Mouse (Mus musculus): ENCODE data around the gene Podn.
"Not testable (repeated sequence)": the region's sequence is repeated elsewhere in the genome, so short reads cannot be mapped to it uniquely, and the experiment has no call there.

The Podn gene

DNA sequence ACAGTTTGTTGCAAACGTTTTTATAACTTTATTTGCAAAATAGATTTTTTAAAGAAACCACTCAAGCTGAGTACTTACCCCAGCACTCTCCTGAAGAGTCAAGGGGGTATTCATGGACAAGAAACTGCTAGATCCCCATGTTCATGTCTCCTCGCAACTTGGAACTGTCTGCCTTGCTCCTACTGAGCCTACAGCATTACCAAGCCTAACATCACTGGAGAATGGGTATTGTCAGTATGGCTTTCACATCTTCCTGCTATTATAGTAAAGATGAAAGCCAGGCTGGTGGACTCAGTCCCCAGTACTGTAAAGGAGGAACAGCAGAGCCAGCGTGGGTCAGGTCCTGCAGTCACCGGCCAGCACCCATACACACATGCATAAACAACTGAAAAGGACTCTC is at the start of gene Podn:
Podn (minus strand) TSS at position 101 of the 400 bp plus-strand sequence.
- peak; percentile 63 for DNase-seq

DNA sequence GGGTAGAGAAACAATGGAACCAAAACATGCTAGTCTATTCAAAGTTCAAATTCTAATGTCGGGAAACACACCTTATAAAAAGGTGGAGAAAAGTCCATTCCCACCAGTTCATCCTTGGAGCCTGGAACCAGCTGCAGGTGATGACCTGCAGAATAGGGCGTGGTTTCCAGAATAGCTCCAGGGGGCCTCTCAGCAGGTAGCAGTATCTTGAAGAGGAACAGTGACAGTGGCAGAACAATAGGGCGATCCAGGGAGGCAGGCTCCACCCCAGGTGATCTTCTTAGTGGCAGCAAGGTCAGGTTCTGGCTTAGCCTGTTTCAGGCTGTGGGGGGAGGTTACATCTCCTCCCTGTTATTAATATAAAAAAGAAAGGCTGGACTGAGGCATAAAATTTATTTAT is 49.3 kb upstream of the Podn start:
- DNase-seq = not testable (repeated sequence)

DNA sequence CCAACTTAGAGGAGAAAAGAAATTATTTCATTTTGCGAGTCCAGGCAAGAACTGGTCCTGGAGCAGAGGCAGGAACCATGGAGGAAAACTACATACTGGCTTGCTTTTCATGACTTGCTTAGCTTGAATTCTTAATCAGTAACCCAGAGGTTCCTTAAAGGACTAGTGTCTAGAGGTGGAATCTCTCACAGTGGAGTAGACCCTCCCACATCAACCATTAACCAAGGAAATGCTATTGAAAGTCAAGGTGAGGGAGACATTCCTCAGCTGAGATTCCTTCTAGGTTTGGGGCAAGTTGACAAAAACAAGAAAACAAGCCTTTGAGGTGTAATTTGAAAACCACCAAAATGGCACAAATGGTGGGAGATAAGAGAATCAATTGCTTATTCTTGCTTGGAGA is 48.6 kb upstream of the Podn start, which contains the start of gene Scp2:
Scp2 (minus strand) TSS at position 119 of the 400 bp plus-strand sequence.
- DNase-seq = no peak

GRCm38 (mm10) chr4:108143778-108144177 is 47.5 kb upstream of the Podn start:
- DNase-seq = no peak

DNA sequence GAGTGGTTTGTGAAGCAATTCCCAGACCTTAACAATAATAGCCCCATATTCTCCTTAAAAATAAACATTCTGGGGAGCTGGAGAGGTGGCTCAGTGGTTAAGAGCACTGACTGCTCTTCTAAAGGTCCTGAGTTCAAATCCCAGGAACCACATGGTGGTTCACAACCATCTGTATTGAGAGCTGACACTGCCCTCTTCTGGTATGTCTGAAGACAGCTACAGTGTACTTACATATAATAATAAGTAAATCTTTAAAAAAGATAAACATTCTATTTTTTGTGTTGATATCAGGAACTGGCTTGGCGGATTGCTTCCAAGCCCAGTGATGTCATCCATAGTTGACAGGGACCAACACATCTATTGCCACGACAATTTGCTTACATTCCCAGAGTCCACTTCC is 46.9 kb upstream of the Podn start:
- DNase-seq = peak; percentile 43

GRCm38 (mm10) chr4:108136938-108137337 is 40.7 kb upstream of the Podn start:
- DNase-seq = no peak

DNA sequence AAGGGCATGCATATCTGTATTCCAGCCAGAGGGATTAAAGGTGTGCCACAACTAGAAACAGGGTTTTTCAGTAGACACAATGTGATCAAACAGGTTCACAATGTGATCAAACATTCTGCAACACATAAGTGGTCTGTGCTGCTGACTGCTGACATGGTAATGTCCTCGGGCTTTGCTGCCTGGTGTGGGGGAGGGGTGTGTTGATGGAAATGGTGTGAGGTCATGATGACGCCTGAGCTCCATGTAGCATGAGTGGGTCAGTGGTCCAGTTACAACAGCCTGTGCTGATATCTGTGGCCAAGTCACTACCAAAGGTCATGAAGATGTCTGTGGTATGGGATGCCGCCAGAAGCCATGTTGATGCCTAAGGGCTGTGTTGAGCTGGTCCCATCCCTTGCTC is 34.2 kb upstream of the Podn start:
- DNase-seq = peak; percentile 87

- DNase-seq = no peak
Measured at GRCm38 (mm10) chr4:108128339-108128738, 32.1 kb upstream of the Podn start.

GRCm38 (mm10) chr4:108127516-108127915 is 31.3 kb upstream of the Podn start:
- DNase-seq = no peak

GRCm38 (mm10) chr4:108126260-108126659 is 30.0 kb upstream of the Podn start:
- no peak for DNase-seq

DNA sequence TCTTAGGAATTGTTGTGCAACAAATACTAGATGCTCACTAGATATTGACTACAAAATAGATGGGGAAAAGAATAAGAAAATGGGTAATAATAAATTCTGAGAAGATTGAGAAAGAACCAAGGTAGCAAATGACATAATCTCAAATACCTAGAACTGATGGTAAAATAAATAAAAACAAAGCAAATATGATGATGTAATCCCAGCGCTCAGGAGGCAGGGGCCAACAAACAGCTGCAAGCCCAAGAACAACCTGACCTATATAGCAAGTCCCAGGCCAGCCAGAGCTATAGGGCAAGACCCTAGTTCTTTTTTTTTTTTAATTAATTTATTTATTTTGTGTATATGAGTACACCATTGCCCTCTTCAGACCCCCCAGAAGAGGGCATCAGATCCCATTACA is 27.9 kb upstream of the Podn start:
- DNase-seq = no peak

- DNase-seq = peak; percentile 100
Measured at GRCm38 (mm10) chr4:108117924-108118876, 22.0 kb upstream of the Podn start.

DNA sequence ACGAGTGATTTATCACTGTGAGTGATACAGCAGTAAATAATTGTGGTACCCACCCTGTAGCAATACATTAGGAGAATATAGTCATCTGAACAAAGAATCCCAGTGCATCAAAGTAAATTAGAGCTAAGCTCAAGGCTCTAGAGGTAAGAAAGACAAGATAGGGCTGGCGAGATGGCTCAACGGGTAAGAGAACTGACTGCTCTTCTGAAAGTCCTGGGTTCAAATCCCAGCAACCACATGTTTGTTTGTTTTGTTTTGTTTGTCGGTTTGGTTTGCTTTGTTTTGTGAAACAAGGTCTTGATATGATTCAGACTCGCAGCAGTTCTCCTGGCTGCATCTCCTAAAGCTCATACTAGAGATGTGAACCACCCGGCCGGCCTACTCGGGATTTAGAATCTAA is 21.2 kb upstream of the Podn start:
- DNase-seq = peak; percentile 65

GRCm38 (mm10) chr4:108116466-108116865 is 20.2 kb upstream of the Podn start:
- DNase-seq = peak; percentile 70

- DNase-seq = peak; percentile 77
Measured at GRCm38 (mm10) chr4:108110706-108111105, 14.5 kb upstream of the Podn start.

DNA sequence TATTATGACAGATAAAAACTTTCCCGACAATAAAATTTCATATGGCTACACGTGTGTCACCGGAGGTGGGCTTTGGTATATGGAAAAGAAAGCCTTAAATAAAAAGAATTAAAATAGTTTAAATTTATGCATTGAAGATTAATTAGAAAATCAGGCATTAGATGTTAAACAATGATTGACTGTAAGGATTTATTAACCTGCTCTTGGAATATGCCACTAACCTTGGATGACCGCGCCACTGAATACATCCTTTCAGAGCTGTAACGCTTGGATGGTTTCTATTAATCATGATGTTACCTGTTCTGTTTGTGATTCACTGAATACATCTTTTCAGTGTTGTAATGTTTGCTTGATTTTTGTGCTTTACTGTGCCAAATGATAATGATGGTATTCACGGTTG is 13.5 kb upstream of the Podn start:
- peak; percentile 67 for DNase-seq

DNA sequence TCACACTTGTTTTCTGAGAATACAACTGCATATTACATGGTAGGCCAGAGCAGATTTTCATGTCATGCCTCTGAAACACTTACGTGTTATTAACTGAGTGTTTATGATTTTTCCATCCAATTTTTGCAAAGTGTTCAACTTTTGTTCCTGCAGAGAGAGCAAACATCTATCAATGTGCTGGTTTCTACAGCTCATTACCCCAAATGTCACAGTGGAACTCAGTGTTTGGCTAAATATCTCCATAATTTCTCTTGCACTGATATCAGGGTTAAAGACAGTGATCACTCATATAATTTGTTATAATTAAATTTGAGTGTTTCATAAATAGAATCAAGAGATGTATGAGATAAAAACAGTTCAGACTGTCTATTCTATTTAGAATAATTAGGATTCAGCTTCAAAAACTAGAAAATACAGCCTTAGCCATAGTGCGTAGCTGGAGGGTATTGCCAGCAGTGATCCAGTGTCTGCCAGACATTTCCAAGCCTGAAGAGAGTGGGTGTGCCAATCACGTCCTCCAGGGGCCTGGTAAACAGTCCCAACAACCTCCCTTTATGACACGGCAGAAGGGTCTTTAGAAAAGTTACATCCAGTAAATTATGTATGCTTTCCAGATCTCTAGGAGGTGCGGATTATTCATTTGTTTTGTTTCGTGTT is 3.4 kb downstream of the Podn start:
- DNase-seq = peak; percentile 31

DNA sequence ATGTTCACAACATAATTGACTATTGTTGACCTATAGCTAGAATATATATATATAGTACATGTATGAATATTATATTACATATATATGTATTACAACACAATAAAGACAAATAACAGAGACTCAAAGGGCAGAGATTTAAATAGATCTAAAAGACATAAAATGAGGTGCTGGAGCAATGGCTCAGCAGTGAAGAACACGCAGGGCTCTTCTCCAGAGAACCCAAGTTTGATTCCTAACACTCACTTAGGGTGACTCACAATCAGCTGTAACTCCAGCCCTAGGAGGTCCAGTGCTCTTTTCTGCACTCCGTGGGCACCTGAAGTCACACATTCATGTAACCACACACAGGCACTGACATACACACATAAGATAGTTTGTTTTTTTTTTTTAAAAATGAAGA is 12.3 kb downstream of the Podn start:
- no peak for DNase-seq

DNA sequence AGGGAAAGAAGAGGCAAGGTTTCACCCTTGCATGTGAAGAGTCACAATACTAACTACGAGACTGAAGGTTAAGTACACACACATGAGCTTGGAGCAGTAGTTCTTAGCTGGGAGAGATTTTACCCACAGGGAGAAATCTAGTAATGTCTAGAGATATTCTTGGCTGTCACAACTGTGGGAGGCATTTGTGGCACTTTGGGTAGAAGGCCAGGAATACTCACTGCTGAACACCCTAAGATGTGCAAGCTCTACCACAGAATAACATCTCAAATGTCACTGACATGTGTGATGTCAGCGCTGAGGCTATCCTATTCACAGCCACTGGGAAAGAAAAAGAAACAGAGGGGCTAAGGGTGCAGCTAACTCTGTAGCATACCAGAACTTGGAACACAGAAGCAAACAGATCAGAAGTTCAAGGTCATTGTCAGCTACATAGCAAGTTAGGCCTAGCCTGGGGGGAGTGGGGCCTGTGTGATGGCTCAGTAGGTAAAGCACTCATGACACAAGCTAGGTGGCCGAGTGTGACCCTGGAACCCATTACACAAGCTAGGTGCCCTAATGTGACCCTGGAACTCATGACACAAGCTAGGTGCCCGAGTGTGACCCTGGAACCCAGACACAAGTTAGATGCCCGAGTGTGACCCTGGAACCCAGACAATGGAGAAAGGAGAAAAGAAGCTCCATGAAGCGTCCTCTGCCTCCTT is 13.1 kb downstream of the Podn start:
- peak; percentile 82 for DNase-seq

GRCm38 (mm10) chr4:108082401-108082806 is 13.8 kb downstream of the Podn start:
- no peak for DNase-seq

GRCm38 (mm10) chr4:108080876-108081275 is 15.4 kb downstream of the Podn start:
- peak; percentile 19 for DNase-seq

- peak; percentile 13 for DNase-seq
Measured at GRCm38 (mm10) chr4:108079762-108080161, 16.5 kb downstream of the Podn start.

DNA sequence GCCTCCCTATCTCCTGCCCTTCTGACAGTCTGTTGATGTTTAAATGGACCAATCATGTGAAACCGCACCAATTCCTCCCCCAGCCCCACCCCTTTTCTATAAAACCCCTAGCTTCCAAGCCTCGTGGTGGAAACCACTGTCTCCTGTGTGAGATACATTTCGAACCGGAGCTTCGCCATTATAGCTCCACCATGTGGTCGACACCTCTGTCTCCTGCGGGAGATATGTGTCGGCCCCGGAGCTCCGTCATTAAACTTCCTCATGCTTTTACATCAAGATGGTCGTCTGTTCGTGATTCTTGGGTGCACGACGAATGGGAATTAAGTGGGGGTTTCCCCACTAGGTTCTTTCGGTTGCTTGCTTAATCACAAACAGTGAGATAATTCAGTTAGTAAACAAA is 17.1 kb downstream of the Podn start:
- peak; percentile 63 for DNase-seq

Measured in heart, adult 11 months (tissue).